28 mouse cellular contexts compared by ENCODE assay signal in the genomic region with DNA sequence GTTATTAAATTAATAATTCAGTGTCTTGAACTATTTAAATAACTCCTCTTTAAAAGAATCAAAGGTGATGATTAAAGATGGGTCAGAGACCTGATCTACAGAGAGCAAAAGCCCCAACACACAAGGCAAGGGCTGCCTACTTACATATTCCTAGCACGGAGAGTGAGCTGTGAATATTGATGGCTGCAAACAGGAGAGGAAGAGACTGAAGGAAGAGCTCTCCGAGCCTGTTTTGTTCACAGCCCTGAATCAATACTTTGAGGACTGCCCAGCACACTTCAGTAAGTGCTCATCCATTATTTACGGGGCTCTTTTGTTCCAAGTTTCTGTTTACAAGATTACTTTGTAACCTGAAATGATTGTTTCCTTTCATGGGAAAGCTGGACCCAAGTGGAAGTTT.
DNase-seq lines count a peak whose midpoint lies in the region; ATAC-seq and TF ChIP-seq lines count a peak whose summit lies in the region.
"Had no signal": no experiment of that assay in that cellular context is flagged by ENCODE, and none has a peak within 500 bp of the region (broad histone marks: within the 10 kb centered on the region; RNA-seq: fewer than 3 reads in every experiment).

No protein-coding gene starts in this region.

- 21% methylated on average over 3 of the region's 3 CpGs for WGBS in hindbrain, embryonic 12.5 days
- 22% methylated on average over 3 of the region's 3 CpGs for WGBS in hindbrain, embryonic 14.5 days
- WGBS in neural tube, embryonic 12.5 days, result 27% methylated on average over 3 of the region's 3 CpGs
- 20% methylated on average over 3 of the region's 3 CpGs for WGBS in neural tube, embryonic 15.5 days
- WGBS in hindbrain, postnatal 0 days, result 27% methylated on average over 3 of the region's 3 CpGs
- WGBS in stomach, postnatal 0 days, result 49% methylated on average over 3 of the region's 3 CpGs

- TF ChIP-seq EP300 in stomach, postnatal 0 days (optimal IDR thresholded peaks at IDR 0.05), result no peak

- H3K4me2 ChIP-seq in hindbrain, embryonic 12.5 days (replicated peaks), result no peak overlapping the region
- H3K4me2 ChIP-seq in hindbrain, embryonic 14.5 days (replicated peaks), result no peak overlapping the region
- no peak overlapping the region for H3K4me2 ChIP-seq in neural tube, embryonic 12.5 days (replicated peaks)
- no peak overlapping the region for H3K4me2 ChIP-seq in neural tube, embryonic 15.5 days
- no peak overlapping the region for H3K4me2 ChIP-seq in hindbrain, postnatal 0 days (ENCODE audit: low read depth, low read length)
- H3K4me2 ChIP-seq in stomach, postnatal 0 days (replicated peaks; ENCODE audit: low read depth), result no peak overlapping the region
- H3K4me2 ChIP-seq: embryonic facial prominence, embryonic 12.5 days; forebrain, embryonic 12.5 days; limb, embryonic 13.5 days; liver, embryonic 13.5 days had no signal

- H3K9me3 ChIP-seq in hindbrain, embryonic 12.5 days (replicated peaks), result no peaks in the 10 kb centered on the region
- no peaks in the 10 kb centered on the region for H3K9me3 ChIP-seq in hindbrain, embryonic 14.5 days (ENCODE audit: control insufficient read depth, low read length)
- H3K9me3 ChIP-seq in neural tube, embryonic 12.5 days, result no peaks in the 10 kb centered on the region
- H3K9me3 ChIP-seq in neural tube, embryonic 15.5 days (replicated peaks), result no peaks in the 10 kb centered on the region
- H3K9me3 ChIP-seq in hindbrain, postnatal 0 days (ENCODE audit: low read length), result no peaks in the 10 kb centered on the region
- H3K9me3 ChIP-seq in stomach, postnatal 0 days (ENCODE audit: control insufficient read depth, low read length), result no peaks in the 10 kb centered on the region
- H3K9me3 ChIP-seq: embryonic facial prominence, embryonic 12.5 days; forebrain, embryonic 12.5 days; limb, embryonic 13.5 days; liver, embryonic 13.5 days; megakaryocyte, embryonic 14.5 days had no signal

- no peaks in the 10 kb centered on the region for H3K27me3 ChIP-seq in hindbrain, embryonic 12.5 days
- no peaks in the 10 kb centered on the region for H3K27me3 ChIP-seq in hindbrain, embryonic 14.5 days (ENCODE audit: control insufficient read depth, insufficient read depth, low read length)
- H3K27me3 ChIP-seq in neural tube, embryonic 12.5 days (replicated peaks), result no peaks in the 10 kb centered on the region
- H3K27me3 ChIP-seq in neural tube, embryonic 15.5 days (replicated peaks), result no peaks in the 10 kb centered on the region
- no peaks in the 10 kb centered on the region for H3K27me3 ChIP-seq in hindbrain, postnatal 0 days (ENCODE audit: insufficient read depth, low read length)
- H3K27me3 ChIP-seq in stomach, postnatal 0 days (ENCODE audit: control insufficient read depth, insufficient read depth, low read length), result no peaks in the 10 kb centered on the region
- H3K27me3 ChIP-seq: embryonic facial prominence, embryonic 12.5 days; forebrain, embryonic 12.5 days; limb, embryonic 13.5 days; liver, embryonic 13.5 days; megakaryocyte, embryonic 14.5 days had no signal

- no peaks in the 10 kb centered on the region for H3K36me3 ChIP-seq in hindbrain, embryonic 12.5 days
- H3K36me3 ChIP-seq in hindbrain, embryonic 14.5 days (replicated peaks; ENCODE audit: control insufficient read depth, insufficient read depth), result no peaks in the 10 kb centered on the region
- H3K36me3 ChIP-seq in neural tube, embryonic 12.5 days, result no peaks in the 10 kb centered on the region
- H3K36me3 ChIP-seq in neural tube, embryonic 15.5 days, result no peaks in the 10 kb centered on the region
- no peaks in the 10 kb centered on the region for H3K36me3 ChIP-seq in hindbrain, postnatal 0 days (ENCODE audit: insufficient read depth, low read length)
- H3K36me3 ChIP-seq in stomach, postnatal 0 days (ENCODE audit: control insufficient read depth, insufficient read depth, low read length), result no peaks in the 10 kb centered on the region
- H3K36me3 ChIP-seq: embryonic facial prominence, embryonic 12.5 days; forebrain, embryonic 12.5 days; limb, embryonic 13.5 days; liver, embryonic 13.5 days had no signal

- peak; percentile 43; the same call in 1 of the 2 replicates for ATAC-seq in hindbrain, embryonic 12.5 days (ENCODE audit: low FRiP score)
- no peak for ATAC-seq in hindbrain, embryonic 14.5 days (ENCODE audit: low FRiP score)
- peak; percentile 50; the same call in 1 of the 2 replicates for ATAC-seq in neural tube, embryonic 12.5 days (ENCODE audit: low FRiP score, low read depth)
- no peak for ATAC-seq in neural tube, embryonic 15.5 days (ENCODE audit: low FRiP score)
- no peak for ATAC-seq in hindbrain, postnatal 0 days
- no peak for ATAC-seq in stomach, postnatal 0 days (ENCODE audit: low FRiP score, low TSS enrichment)
- ATAC-seq: inflammation-experienced regulatory T-cells, adult 6 months had no signal

- H3K4me1 ChIP-seq in hindbrain, embryonic 12.5 days, result 0 out of 2 replicates have a peak, but pooled peaks cover 2% of the 10 kb centered on the region
- H3K4me1 ChIP-seq in hindbrain, embryonic 14.5 days (replicated peaks; ENCODE audit: control insufficient read depth, insufficient read depth, low read length), result no peaks in the 10 kb centered on the region
- no peaks in the 10 kb centered on the region; the same call in 1 of the 2 replicates for H3K4me1 ChIP-seq in neural tube, embryonic 12.5 days
- H3K4me1 ChIP-seq in neural tube, embryonic 15.5 days, result no peaks in the 10 kb centered on the region
- no peaks in the 10 kb centered on the region for H3K4me1 ChIP-seq in hindbrain, postnatal 0 days (ENCODE audit: insufficient read depth, low read length)
- no peaks in the 10 kb centered on the region for H3K4me1 ChIP-seq in stomach, postnatal 0 days (replicated peaks; ENCODE audit: control insufficient read depth, insufficient read depth)
- H3K4me1 ChIP-seq: embryonic facial prominence, embryonic 12.5 days; forebrain, embryonic 12.5 days; limb, embryonic 13.5 days; liver, embryonic 13.5 days; megakaryocyte, embryonic 14.5 days had no signal

- DNase-seq in hindbrain, embryonic 14.5 days (ENCODE audit: low spot score), result no peak
- peak; percentile 12 for DNase-seq in hindbrain, postnatal 0 days (ENCODE audit: low spot score)
- no peak for DNase-seq in kidney, adult 18-20 months
- DNase-seq in yolk sac, embryonic 10.5 days (ENCODE audit: low spot score), result no peak
- no peak for DNase-seq in stomach, postnatal 0 days (ENCODE audit: low spot score)
- DNase-seq: adrenal gland, postnatal 14 days; cerebellum, adult 8-10 months; cerebellum, postnatal 36 days; gastrocnemius, postnatal 25 days; heart, postnatal 36 days; kidney, adult 2 months; layer of hippocampus, adult 9-11 months; liver, embryonic 13.5 days; lung, adult 2 months; lung, postnatal 14 days; thymus, adult 18-20 months; thymus, postnatal 36 days had no signal

- H3K9ac ChIP-seq in hindbrain, embryonic 12.5 days, result no peak overlapping the region
- no peak overlapping the region for H3K9ac ChIP-seq in hindbrain, embryonic 14.5 days
- H3K9ac ChIP-seq in neural tube, embryonic 12.5 days, result no peak overlapping the region
- no peak overlapping the region for H3K9ac ChIP-seq in neural tube, embryonic 15.5 days (replicated peaks)
- no peak overlapping the region for H3K9ac ChIP-seq in hindbrain, postnatal 0 days (replicated peaks; ENCODE audit: low read length)
- H3K9ac ChIP-seq in stomach, postnatal 0 days (ENCODE audit: low read length), result no peak overlapping the region
- H3K9ac ChIP-seq: embryonic facial prominence, embryonic 12.5 days; forebrain, embryonic 12.5 days; limb, embryonic 13.5 days; liver, embryonic 13.5 days had no signal

- no peak overlapping the region for H3K4me3 ChIP-seq in hindbrain, embryonic 12.5 days
- no peak overlapping the region for H3K4me3 ChIP-seq in hindbrain, embryonic 14.5 days (replicated peaks; ENCODE audit: low read length)
- H3K4me3 ChIP-seq in neural tube, embryonic 12.5 days, result no peak overlapping the region
- no peak overlapping the region for H3K4me3 ChIP-seq in neural tube, embryonic 15.5 days (replicated peaks)
- no peak overlapping the region for H3K4me3 ChIP-seq in hindbrain, postnatal 0 days (ENCODE audit: low read length)
- H3K4me3 ChIP-seq in stomach, postnatal 0 days (ENCODE audit: low read depth, low read length), result no peak overlapping the region
- H3K4me3 ChIP-seq: embryonic facial prominence, embryonic 12.5 days; erythroblast, embryonic 14.5 days; forebrain, embryonic 12.5 days; limb, embryonic 13.5 days; liver, embryonic 13.5 days; megakaryocyte, embryonic 14.5 days; myocyte had no signal

- H3K27ac ChIP-seq in hindbrain, embryonic 12.5 days, result no peak overlapping the region
- H3K27ac ChIP-seq in hindbrain, embryonic 14.5 days, result no peak overlapping the region
- H3K27ac ChIP-seq in neural tube, embryonic 12.5 days, result no peak overlapping the region
- no peak overlapping the region for H3K27ac ChIP-seq in neural tube, embryonic 15.5 days (replicated peaks)
- H3K27ac ChIP-seq in hindbrain, postnatal 0 days, result no peak overlapping the region
- H3K27ac ChIP-seq in stomach, postnatal 0 days (replicated peaks), result no peak overlapping the region
- H3K27ac ChIP-seq: embryonic facial prominence, embryonic 12.5 days; forebrain, embryonic 12.5 days; kidney, postnatal 0 days; limb, embryonic 13.5 days; liver, embryonic 13.5 days had no signal

- TF ChIP-seq CTCF in hindbrain, postnatal 0 days (IDR thresholded peaks at IDR 0.05; ENCODE audit: low read depth), result no peak
- TF ChIP-seq CTCF in stomach, postnatal 0 days (IDR thresholded peaks at IDR 0.05; ENCODE audit: low read depth), result no peak

Comparison
In these comparisons a context has a peak if more than half of its experiments do, and no peak if none do; other contexts are left out.
1. ATAC-seq: peak in hindbrain, embryonic 12.5 days (single experiment) and neural tube, embryonic 12.5 days (single experiment); none in hindbrain, embryonic 14.5 days (single experiment), neural tube, embryonic 15.5 days (single experiment), hindbrain, postnatal 0 days (single experiment) and stomach, postnatal 0 days (single experiment).